Comparison of ENCODE assay signal across 9 mouse cellular contexts in genomic region chr5:92997428-92998120, GRCm38 (mm10). TPM values are rescaled to one million over a fixed set of nuclear protein-coding genes. Genes with fewer than 3 reads are reported as not detected.
A peak's percentile ranks its signal among the peaks of the same experiment; 100 is the strongest.
DNase-seq lines count a peak whose midpoint lies in the region; ATAC-seq and TF ChIP-seq lines count a peak whose summit lies in the region.
"Had no signal": no experiment of that assay in that cellular context is flagged by ENCODE, and none has a peak within 500 bp of the region (broad histone marks: within the 10 kb centered on the region; RNA-seq: fewer than 3 reads in every experiment).

No protein-coding gene starts in this region.

- 0 out of 2 replicates have a peak, but pooled peaks have one; percentile 70 for TF ChIP-seq EP300 in heart, postnatal 0 days (IDR thresholded peaks at IDR 0.05; ENCODE audit: low read depth)

- H3K27ac ChIP-seq in midbrain, embryonic 11.5 days (ENCODE audit: low read depth, low read length), result no peak overlapping the region
- no peak overlapping the region for H3K27ac ChIP-seq in midbrain, postnatal 0 days (ENCODE audit: low read depth, low read length)
- H3K27ac ChIP-seq in heart, postnatal 0 days (ENCODE audit: low read depth), result peak overlapping the region; percentile 78
- peak overlapping the region; percentile 74 for H3K27ac ChIP-seq in neural tube, embryonic 11.5 days (ENCODE audit: low read depth, low read length)

- no peaks in the 10 kb centered on the region for H3K9me3 ChIP-seq in midbrain, embryonic 11.5 days (ENCODE audit: control insufficient read depth, low read length)
- H3K9me3 ChIP-seq in midbrain, postnatal 0 days (ENCODE audit: low read length), result no peaks in the 10 kb centered on the region
- H3K9me3 ChIP-seq in heart, postnatal 0 days (replicated peaks; ENCODE audit: control insufficient read depth, low read length), result no peaks in the 10 kb centered on the region
- H3K9me3 ChIP-seq in neural tube, embryonic 11.5 days (ENCODE audit: control insufficient read depth, low read length), result no peaks in the 10 kb centered on the region

- no peak overlapping the region for H3K9ac ChIP-seq in midbrain, embryonic 11.5 days (ENCODE audit: low read length)
- H3K9ac ChIP-seq in midbrain, postnatal 0 days (replicated peaks; ENCODE audit: low read length, poor library complexity, severe bottlenecking), result no peak overlapping the region
- H3K9ac ChIP-seq in heart, postnatal 0 days (replicated peaks; ENCODE audit: low read depth, low read length), result no peak overlapping the region
- H3K9ac ChIP-seq in neural tube, embryonic 11.5 days (ENCODE audit: low read length), result no peak overlapping the region

- H3K36me3 ChIP-seq in midbrain, embryonic 11.5 days (ENCODE audit: control insufficient read depth, insufficient read depth, low read length), result no peaks in the 10 kb centered on the region
- no peaks in the 10 kb centered on the region for H3K36me3 ChIP-seq in midbrain, postnatal 0 days (ENCODE audit: insufficient read depth, low read length)
- H3K36me3 ChIP-seq in heart, postnatal 0 days (replicated peaks; ENCODE audit: control insufficient read depth, insufficient read depth, low read length), result no peaks in the 10 kb centered on the region
- H3K36me3 ChIP-seq in neural tube, embryonic 11.5 days (ENCODE audit: control insufficient read depth, insufficient read depth, low read length), result no peaks in the 10 kb centered on the region

- no peak overlapping the region for H3K4me3 ChIP-seq in midbrain, embryonic 11.5 days (ENCODE audit: low read depth, low read length)
- no peak overlapping the region for H3K4me3 ChIP-seq in midbrain, postnatal 0 days (ENCODE audit: low read depth, low read length)
- H3K4me3 ChIP-seq in heart, postnatal 0 days (ENCODE audit: low read depth, low read length), result no peak overlapping the region
- H3K4me3 ChIP-seq in neural tube, embryonic 11.5 days (ENCODE audit: low read depth, low read length), result no peak overlapping the region

- 42% methylated on average over 5 of the region's 5 CpGs for WGBS in midbrain, embryonic 11.5 days
- WGBS in midbrain, postnatal 0 days, result 52% methylated on average over 5 of the region's 5 CpGs
- 29% methylated on average over 5 of the region's 5 CpGs for WGBS in heart, postnatal 0 days
- WGBS in neural tube, embryonic 11.5 days, result 43% methylated on average over 5 of the region's 5 CpGs

- DNase-seq in midbrain, embryonic 11.5 days (ENCODE audit: low spot score, missing footprints), result peak; percentile 82
- no peak for DNase-seq in midbrain, postnatal 0 days (ENCODE audit: low spot score)
- peak; percentile 83 for DNase-seq in heart, postnatal 0 days (ENCODE audit: low spot score)
- DNase-seq in kidney, postnatal 36 days, result peak; percentile 38 to 47
- DNase-seq in neural tube, embryonic 11.5 days (ENCODE audit: low spot score), result peak; percentile 56
- DNase-seq in frontal cortex, postnatal 10 days (ENCODE audit: low spot score in 2 of 2), result no peak
- DNase-seq in B cell, adult 2 months, result no peak
- no peak for DNase-seq in layer of hippocampus, adult 11-12 months (ENCODE audit: low spot score)

- no peaks in the 10 kb centered on the region for H3K27me3 ChIP-seq in midbrain, embryonic 11.5 days (ENCODE audit: control insufficient read depth, insufficient read depth, low read length)
- no peaks in the 10 kb centered on the region for H3K27me3 ChIP-seq in midbrain, postnatal 0 days (ENCODE audit: insufficient read depth, low read length)
- H3K27me3 ChIP-seq in heart, postnatal 0 days (ENCODE audit: control insufficient read depth, insufficient read depth, low read length), result no peaks in the 10 kb centered on the region
- no peaks in the 10 kb centered on the region for H3K27me3 ChIP-seq in neural tube, embryonic 11.5 days (ENCODE audit: control insufficient read depth, insufficient read depth, low read length)

- no peak for TF ChIP-seq CTCF in midbrain, postnatal 0 days (IDR thresholded peaks at IDR 0.05)
- no peak for TF ChIP-seq CTCF in heart, postnatal 0 days (IDR thresholded peaks at IDR 0.05; ENCODE audit: low read depth)

- no peak overlapping the region for H3K4me2 ChIP-seq in midbrain, embryonic 11.5 days
- H3K4me2 ChIP-seq in midbrain, postnatal 0 days (ENCODE audit: low read depth, low read length, poor library complexity, severe bottlenecking), result no peak overlapping the region
- no peak overlapping the region for H3K4me2 ChIP-seq in heart, postnatal 0 days (ENCODE audit: low read depth, low read length)
- no peak overlapping the region for H3K4me2 ChIP-seq in neural tube, embryonic 11.5 days (ENCODE audit: low read depth)

- peak; percentile 35; the same call in 1 of the 2 replicates for ATAC-seq in midbrain, embryonic 11.5 days (ENCODE audit: low FRiP score)
- ATAC-seq in midbrain, postnatal 0 days (ENCODE audit: low FRiP score), result no peak
- peak; percentile 88 for ATAC-seq in heart, postnatal 0 days (ENCODE audit: insufficient read depth, low read depth)
- ATAC-seq in neural tube, embryonic 11.5 days (ENCODE audit: insufficient read depth, low FRiP score, low TSS enrichment), result no peak

- peaks cover 3% of the 10 kb centered on the region; the same call in 1 of the 2 replicates for H3K4me1 ChIP-seq in midbrain, embryonic 11.5 days (ENCODE audit: control insufficient read depth, insufficient read depth, low read length)
- H3K4me1 ChIP-seq in midbrain, postnatal 0 days (ENCODE audit: insufficient read depth, low read length), result no peaks in the 10 kb centered on the region
- H3K4me1 ChIP-seq in heart, postnatal 0 days (ENCODE audit: control insufficient read depth, insufficient read depth), result peaks cover 5% of the 10 kb centered on the region; the same call in 1 of the 2 replicates
- H3K4me1 ChIP-seq in neural tube, embryonic 11.5 days (ENCODE audit: control insufficient read depth, insufficient read depth, low read length), result no peaks in the 10 kb centered on the region

RNA-seq across cellular contexts. Expression of gene Sowahb, which starts 47.2 kb away (rescaled TPM):
- polyA plus RNA-seq in midbrain, embryonic 11.5 days (2014; fragmentation: Nextera tagmentation; extraction: Ambion mirVana), result 0.03 and 0.21 TPM in 2 replicates
- 0.14 and 0.16 TPM in 2 replicates for total RNA-seq in midbrain, postnatal 0 days (2014; rRNA removed)
- polyA plus RNA-seq in midbrain, postnatal 0 days (2015; fragmentation: Nextera tagmentation; extraction: Ambion mirVana), result 0.06 TPM in 1 of 2 replicates, not detected in the other
- total RNA-seq in heart, postnatal 0 days (2014; rRNA removed; ENCODE audit: low replicate concordance), result not detected in 2 replicates
- polyA plus RNA-seq in heart, postnatal 0 days (2015; fragmentation: Nextera tagmentation; extraction: Ambion mirVana), result not detected in 2 replicates
- 0.41 and 0.58 TPM in 2 replicates for polyA plus RNA-seq in neural tube, embryonic 11.5 days (2014; fragmentation: Nextera tagmentation; extraction: Ambion mirVana)
- total RNA-seq: MEL had no signal

Comparison
In these comparisons a context has a peak if more than half of its experiments do, and no peak if none do; other contexts are left out.
1. ATAC-seq: peak in midbrain, embryonic 11.5 days (single experiment) and heart, postnatal 0 days (single experiment); none in midbrain, postnatal 0 days (single experiment) and neural tube, embryonic 11.5 days (single experiment).
2. DNase-seq: peak in midbrain, embryonic 11.5 days (single experiment), heart, postnatal 0 days (single experiment), kidney, postnatal 36 days (2 of 2) and neural tube, embryonic 11.5 days (single experiment); none in midbrain, postnatal 0 days (single experiment), frontal cortex, postnatal 10 days (0 of 2), B cell, adult 2 months (0 of 2) and layer of hippocampus, adult 11-12 months (single experiment).
3. H3K27ac ChIP-seq: peak in heart, postnatal 0 days (single experiment) and neural tube, embryonic 11.5 days (single experiment); none in midbrain, embryonic 11.5 days (single experiment) and midbrain, postnatal 0 days (single experiment).